Mouse (Mus musculus): Measurements from ENCODE around the gene Klhl41. TPM values are rescaled to one million over a fixed set of nuclear protein-coding genes. Genes with fewer than 3 reads are reported as not detected.
A peak's percentile ranks its signal among the peaks of the same experiment; 100 is the strongest.
"Not testable (repeated sequence)": the region's sequence is repeated elsewhere in the genome, so short reads cannot be mapped to it uniquely, and the experiment has no call there.

The Klhl41 gene
- polyA plus RNA-seq, 1 experiment from 2014 or later = 0.45 TPM

DNA sequence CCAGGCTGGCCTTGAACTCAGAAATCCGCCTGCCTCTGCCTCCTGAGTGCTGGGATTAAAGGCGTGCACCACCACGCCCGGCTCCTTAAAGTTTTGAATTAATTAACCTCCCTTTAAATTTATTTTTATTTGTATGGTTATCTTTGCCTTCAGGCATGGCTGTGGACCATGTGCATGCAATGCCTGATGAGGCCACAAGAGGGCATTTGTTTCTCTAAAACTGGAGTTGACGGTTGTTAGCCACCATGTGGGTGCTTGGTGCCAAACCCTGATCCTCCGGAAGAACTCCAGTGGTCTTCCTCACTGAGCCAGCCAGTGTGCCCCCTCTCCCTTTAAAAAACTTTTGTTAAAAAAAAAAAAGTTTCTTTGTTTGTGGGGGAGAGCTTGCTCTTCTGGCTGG is 34.1 kb upstream of the Klhl41 start:
- DNase-seq (ENCODE audit: low spot score) = peak; percentile 36
- 70% methylated on average over 6 of the region's 6 CpGs for WGBS

GRCm38 (mm10) chr2:69637989-69638388 is 31.9 kb upstream of the Klhl41 start:
- DNase-seq (ENCODE audit: low spot score); H3K4me3 ChIP-seq (ENCODE audit: low read depth, low read length); ATAC-seq; H3K27me3 ChIP-seq (replicated peaks; ENCODE audit: insufficient read depth, low read length); H3K9me3 ChIP-seq (ENCODE audit: low read length); H3K9ac ChIP-seq (replicated peaks; ENCODE audit: low read depth); H3K4me2 ChIP-seq (replicated peaks; ENCODE audit: low read depth, low read length); H3K4me1 ChIP-seq (ENCODE audit: insufficient read depth, low read depth, low read length); H3K36me3 ChIP-seq (ENCODE audit: insufficient read depth, low read length); H3K27ac ChIP-seq (ENCODE audit: low read length): not testable (repeated sequence)
- 70% methylated on average over 7 of the region's 7 CpGs for WGBS

More for the DNA sequence above, 34.1 kb upstream of the Klhl41 start:
- no peaks in the 10 kb centered on the region for H3K4me1 ChIP-seq (ENCODE audit: insufficient read depth, low read depth, low read length)
- H3K4me2 ChIP-seq (replicated peaks; ENCODE audit: low read depth, low read length) = no peak overlapping the region
- no peak overlapping the region for H3K9ac ChIP-seq (replicated peaks; ENCODE audit: low read depth)
- TF ChIP-seq EP300 (IDR thresholded peaks at IDR 0.05) (no peak), CTCF (IDR thresholded peaks at IDR 0.05) (peak; percentile 72)
- H3K27me3 ChIP-seq (replicated peaks; ENCODE audit: insufficient read depth, low read length) = no peaks in the 10 kb centered on the region
- H3K9me3 ChIP-seq (ENCODE audit: low read length) = no peaks in the 10 kb centered on the region
- no peak overlapping the region for H3K4me3 ChIP-seq (ENCODE audit: low read depth, low read length)
- no peaks in the 10 kb centered on the region for H3K36me3 ChIP-seq (ENCODE audit: insufficient read depth, low read length)
- ATAC-seq = peak; percentile 21
- no peak overlapping the region for H3K27ac ChIP-seq (ENCODE audit: low read length)

GRCm38 (mm10) chr2:69640100-69640499 is 29.8 kb upstream of the Klhl41 start:
- Histone ChIP-seq H3K4me3 (ENCODE audit: low read depth, low read length) (no peak overlapping the region), H3K4me2 (replicated peaks; ENCODE audit: low read depth, low read length) (no peak overlapping the region), H3K27me3 (replicated peaks; ENCODE audit: insufficient read depth, low read length) (no peaks in the 10 kb centered on the region), H3K9ac (replicated peaks; ENCODE audit: low read depth) (no peak overlapping the region), H3K27ac (ENCODE audit: low read length) (no peak overlapping the region), H3K4me1 (ENCODE audit: insufficient read depth, low read depth, low read length) (no peaks in the 10 kb centered on the region), H3K36me3 (ENCODE audit: insufficient read depth, low read length) (no peaks in the 10 kb centered on the region), H3K9me3 (ENCODE audit: low read length) (no peaks in the 10 kb centered on the region)
- no peak for ATAC-seq
- TF ChIP-seq CTCF (IDR thresholded peaks at IDR 0.05) (no peak), EP300 (IDR thresholded peaks at IDR 0.05) (no peak)
- 61% methylated on average over 10 of the region's 10 CpGs for WGBS
- DNase-seq (ENCODE audit: low spot score) = no peak

DNA sequence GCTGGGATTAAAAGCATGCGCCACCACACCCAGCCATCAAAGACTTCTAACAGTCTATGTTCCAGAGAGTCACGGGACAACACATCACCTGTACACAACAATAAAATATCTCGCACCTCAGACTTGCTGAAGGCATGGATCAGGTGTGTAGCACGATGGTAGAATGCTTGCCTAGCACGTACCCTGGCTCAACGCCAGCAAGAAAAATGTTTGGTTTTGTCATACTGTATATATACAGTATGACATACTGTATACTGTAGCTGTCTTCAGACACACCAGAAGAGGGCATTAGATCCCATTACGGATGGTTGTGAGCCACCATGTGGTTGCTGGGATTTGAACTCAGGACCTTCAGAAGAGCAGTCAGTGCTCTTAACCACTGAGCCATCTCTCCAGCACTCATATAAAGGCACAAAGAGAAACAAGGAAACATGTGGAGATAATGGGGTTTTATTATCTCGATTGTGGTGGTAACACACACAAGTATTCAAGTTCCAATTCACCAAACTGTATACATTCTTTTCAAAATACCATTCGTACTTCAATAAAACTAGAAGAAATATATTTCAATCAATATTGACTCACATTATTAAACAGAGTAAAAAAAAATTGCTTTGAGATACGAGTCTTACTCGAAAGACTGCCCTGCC is 24.8 kb upstream of the Klhl41 start:
- Histone ChIP-seq H3K27ac (ENCODE audit: low read length) (no peak overlapping the region), H3K4me2 (replicated peaks; ENCODE audit: low read depth, low read length) (no peak overlapping the region), H3K27me3 (replicated peaks; ENCODE audit: insufficient read depth, low read length) (no peaks in the 10 kb centered on the region), H3K9me3 (ENCODE audit: low read length) (no peaks in the 10 kb centered on the region), H3K4me1 (ENCODE audit: insufficient read depth, low read depth, low read length) (peaks cover 5% of the 10 kb centered on the region; the same call in 1 of the 2 replicates), H3K9ac (replicated peaks; ENCODE audit: low read depth) (no peak overlapping the region), H3K4me3 (ENCODE audit: low read depth, low read length) (no peak overlapping the region), H3K36me3 (ENCODE audit: insufficient read depth, low read length) (no peaks in the 10 kb centered on the region)
- 77% methylated on average over 11 of the region's 11 CpGs for WGBS
- DNase-seq (ENCODE audit: low spot score) = no peak
- TF ChIP-seq CTCF (IDR thresholded peaks at IDR 0.05) (no peak), EP300 (IDR thresholded peaks at IDR 0.05) (no peak)
- ATAC-seq = no peak

DNA sequence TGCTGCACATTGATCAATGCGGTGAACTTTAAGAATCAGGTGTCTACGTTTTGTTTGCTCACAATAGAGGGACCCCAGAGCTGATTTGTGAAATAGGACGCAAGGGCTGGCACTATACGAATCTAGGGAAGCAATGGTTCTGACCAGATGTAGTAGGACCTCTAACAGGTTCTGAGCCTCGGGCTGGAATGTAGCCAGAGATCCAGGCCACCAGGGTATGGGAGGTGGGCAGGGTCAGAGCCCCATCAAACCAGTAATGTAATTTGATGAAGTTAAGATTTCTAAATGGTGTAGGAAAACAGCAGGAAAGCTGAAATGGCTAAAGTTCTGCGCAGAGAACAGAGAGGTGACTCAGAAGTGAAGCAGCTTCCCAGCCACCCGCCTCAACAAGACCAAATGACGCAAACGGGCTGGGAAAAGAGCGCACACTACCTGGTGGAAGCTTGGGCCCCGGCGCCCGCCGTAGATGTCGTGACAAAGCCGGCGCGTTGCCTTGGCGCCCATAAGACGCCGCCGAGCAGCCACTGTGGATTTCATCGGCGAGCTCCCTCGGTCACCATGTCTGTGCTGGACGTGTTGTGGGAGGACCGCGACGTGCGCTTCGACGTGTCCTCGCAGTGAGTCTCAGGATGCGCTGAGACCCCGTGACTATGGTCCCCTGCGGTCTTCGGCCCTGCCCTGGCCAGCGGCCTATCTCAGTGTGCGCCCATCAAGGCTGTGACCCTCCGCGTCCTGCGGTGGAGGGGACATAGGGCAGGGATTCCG is 23.0 kb upstream of the Klhl41 start, which contains the start of gene Bbs5:
TSS of gene Bbs5 (plus strand) at position 446 of the 765 bp plus-strand sequence.
- Histone ChIP-seq H3K4me3 (ENCODE audit: low read depth, low read length) (peak within 1 kb of the TSS; percentile 53), H3K27ac (ENCODE audit: low read length) (no peak within 1 kb of the TSS), H3K4me1 (ENCODE audit: insufficient read depth, low read depth, low read length) (peaks cover 5% of the 10 kb centered on the region; the same call in 1 of the 2 replicates), H3K9me3 (ENCODE audit: low read length) (no peaks in the 10 kb centered on the region), H3K9ac (replicated peaks; ENCODE audit: low read depth) (peak within 1 kb of the TSS; percentile 43), H3K27me3 (replicated peaks; ENCODE audit: insufficient read depth, low read length) (no peaks in the 10 kb centered on the region), H3K4me2 (replicated peaks; ENCODE audit: low read depth, low read length) (peak within 1 kb of the TSS; percentile 64), H3K36me3 (ENCODE audit: insufficient read depth, low read length) (no peaks in the 10 kb centered on the region)
- peak; percentile 97 for DNase-seq (ENCODE audit: low spot score)
- peak; percentile 48; the same call in 1 of the 2 replicates for TF ChIP-seq EP300 (IDR thresholded peaks at IDR 0.05)
- no peak for TF ChIP-seq CTCF (IDR thresholded peaks at IDR 0.05)
- 4% methylated on average over 43 of the region's 43 CpGs for WGBS
- ATAC-seq = peak; percentile 98

GRCm38 (mm10) chr2:69649716-69650115 is 20.2 kb upstream of the Klhl41 start:
- no peak for DNase-seq (ENCODE audit: low spot score)
- H3K36me3 ChIP-seq (ENCODE audit: insufficient read depth, low read length) = no peaks in the 10 kb centered on the region
- H3K9ac ChIP-seq (replicated peaks; ENCODE audit: low read depth) = no peak overlapping the region
- no peak overlapping the region for H3K4me2 ChIP-seq (replicated peaks; ENCODE audit: low read depth, low read length)
- H3K27ac ChIP-seq (ENCODE audit: low read length) = no peak overlapping the region
- H3K27me3 ChIP-seq (replicated peaks; ENCODE audit: insufficient read depth, low read length) = no peaks in the 10 kb centered on the region
- no peak overlapping the region for H3K4me3 ChIP-seq (ENCODE audit: low read depth, low read length)
- 89% methylated on average over 5 of the region's 5 CpGs for WGBS
- no peak for ATAC-seq
- H3K4me1 ChIP-seq (ENCODE audit: insufficient read depth, low read depth, low read length) = peaks cover 5% of the 10 kb centered on the region; the same call in 1 of the 2 replicates
- no peaks in the 10 kb centered on the region for H3K9me3 ChIP-seq (ENCODE audit: low read length)
- TF ChIP-seq CTCF (IDR thresholded peaks at IDR 0.05) = no peak

Measured in lung, postnatal 0 days (tissue).